Mouse (Mus musculus) 3134 (cell line): Measurements from ENCODE around the gene Kbtbd8.

Source experiments
- DNase-seq: peaks from one replicate; pipeline ENCODE4 v3.0.0-alpha.2; 2011; ENCODE audit warnings: low spot score; ENCODE audit not compliant: insufficient read length; ENCODE audit errors: extremely low read depth

Kbtbd8 gene

DNA sequence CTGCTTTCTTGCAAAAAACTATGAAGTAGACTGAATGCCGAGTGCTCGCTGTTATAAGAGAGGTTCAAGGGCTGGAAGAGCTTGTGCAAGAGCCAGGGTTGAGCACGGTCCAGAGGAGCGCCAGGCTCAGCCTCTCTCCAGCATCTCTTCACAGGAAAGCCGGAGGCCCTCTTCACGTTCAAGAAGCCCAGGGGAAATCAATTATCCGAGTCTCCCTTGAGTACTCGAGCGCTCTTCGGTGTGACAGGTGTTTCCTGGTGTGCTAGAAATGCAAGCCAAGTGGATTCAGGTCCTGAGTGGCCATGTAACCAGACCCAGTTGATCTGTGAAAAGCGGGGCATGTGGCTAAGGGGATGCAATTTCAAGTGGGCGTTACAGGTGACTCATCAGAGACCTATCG, at the start of gene Kbtbd8:
Gene Kbtbd8, plus strand, starts transcription at position 295 of the 400 bp plus-strand sequence.
- DNase-seq, result no peak

DNA sequence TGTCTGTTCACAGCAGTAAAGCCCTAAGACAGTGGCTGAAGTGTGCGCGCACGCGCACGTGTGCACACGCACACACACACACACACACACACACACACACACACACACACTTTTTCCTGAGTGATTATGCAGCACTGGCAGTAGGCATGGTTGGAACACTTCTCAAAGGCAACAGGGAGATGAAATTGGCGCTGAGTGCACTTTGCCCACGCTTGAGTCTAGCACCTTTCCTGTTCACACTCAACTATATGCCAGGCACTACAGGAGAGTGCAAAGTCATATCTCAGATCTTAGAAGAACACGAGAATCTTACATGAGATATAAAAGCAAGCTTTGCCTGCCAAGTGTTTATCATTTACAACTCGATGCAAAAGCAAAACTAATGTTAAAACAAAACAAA, 47.3 kb upstream of the Kbtbd8 start:
- no peak for DNase-seq

- no peak for DNase-seq
Measured at GRCm38 (mm10) chr6:95085276-95085675, 31.8 kb upstream of the Kbtbd8 start.

- DNase-seq, result no peak
Measured at GRCm38 (mm10) chr6:95087154-95087846, 29.7 kb upstream of the Kbtbd8 start.

DNA sequence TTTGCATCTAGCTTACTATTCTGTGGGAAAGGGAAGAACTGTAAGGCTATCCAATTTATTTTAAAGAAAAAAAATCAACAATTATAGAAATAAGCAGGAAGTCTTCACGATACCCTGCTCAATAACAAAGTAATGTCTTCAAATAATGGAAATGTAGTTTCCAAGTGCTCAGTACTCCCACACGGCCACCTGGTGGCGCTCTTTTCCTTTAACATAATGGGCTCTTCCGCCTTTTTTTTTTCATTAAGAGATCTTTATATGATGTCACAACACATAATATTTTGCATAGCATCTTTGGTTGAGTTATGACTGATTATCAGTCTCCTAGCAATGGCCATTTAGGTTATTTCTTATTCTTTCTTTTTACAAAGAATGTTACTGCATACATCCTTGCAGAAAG, 29.0 kb upstream of the Kbtbd8 start:
- no peak for DNase-seq

DNA sequence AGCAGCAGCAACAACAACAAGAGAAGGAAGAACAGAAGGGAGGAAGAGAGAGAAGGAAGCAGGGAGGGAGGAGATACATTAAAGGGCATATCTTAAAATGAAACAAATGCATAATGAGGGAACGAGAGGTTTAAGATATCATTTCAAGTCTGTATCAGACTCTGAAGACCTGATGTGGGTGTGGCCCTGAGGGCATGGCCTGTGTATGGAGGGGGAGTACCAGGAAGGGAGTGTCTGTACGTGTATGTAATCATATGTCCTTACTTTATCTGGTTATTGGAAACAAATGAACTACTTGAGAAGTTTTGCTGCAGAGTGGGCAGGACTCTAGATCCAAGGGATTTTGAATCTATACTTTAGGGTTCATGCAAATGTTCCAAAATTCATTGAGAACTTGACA, 22.3 kb upstream of the Kbtbd8 start:
- DNase-seq, result no peak

DNA sequence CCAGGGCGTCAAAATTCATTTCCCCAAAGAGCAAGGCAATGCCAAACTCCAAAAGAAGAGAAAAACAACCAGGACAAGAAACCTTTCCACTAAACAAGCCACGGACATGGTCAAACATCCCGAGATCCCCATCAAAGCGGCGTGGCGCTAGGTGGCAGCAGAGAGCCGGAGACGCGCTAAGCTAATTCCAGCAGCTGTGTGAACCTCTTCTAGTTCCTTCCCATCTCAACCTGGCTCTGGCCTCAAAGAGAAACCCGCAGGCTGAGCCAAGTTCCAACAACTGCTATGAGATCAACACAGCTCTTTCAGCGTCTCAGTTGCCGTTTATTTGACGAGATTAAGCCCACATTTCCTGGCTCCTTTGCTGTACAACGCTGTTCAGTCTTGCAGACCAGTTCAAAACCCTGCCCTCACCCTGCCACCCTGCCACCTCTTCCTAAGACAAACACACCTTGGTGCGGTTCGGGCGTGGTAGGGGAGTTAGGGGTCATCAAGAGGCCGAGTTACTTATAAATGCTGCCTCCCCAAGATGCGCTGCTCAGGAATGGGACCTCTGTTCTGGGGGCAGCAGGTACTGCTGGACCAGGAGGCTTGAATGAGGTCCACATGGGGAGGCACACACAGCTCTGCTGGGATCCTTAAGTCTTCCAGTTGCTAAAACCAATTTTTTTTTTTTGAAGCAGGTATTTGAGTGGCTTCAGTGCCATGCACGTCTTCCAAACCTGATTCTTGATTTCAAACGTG, 18.5 kb upstream of the Kbtbd8 start:
- peak; percentile 62 for DNase-seq

- no peak for DNase-seq
Measured at GRCm38 (mm10) chr6:95103706-95104105, 13.3 kb upstream of the Kbtbd8 start.

- no peak for DNase-seq
Measured at GRCm38 (mm10) chr6:95108437-95108836, 8.6 kb upstream of the Kbtbd8 start.

DNA sequence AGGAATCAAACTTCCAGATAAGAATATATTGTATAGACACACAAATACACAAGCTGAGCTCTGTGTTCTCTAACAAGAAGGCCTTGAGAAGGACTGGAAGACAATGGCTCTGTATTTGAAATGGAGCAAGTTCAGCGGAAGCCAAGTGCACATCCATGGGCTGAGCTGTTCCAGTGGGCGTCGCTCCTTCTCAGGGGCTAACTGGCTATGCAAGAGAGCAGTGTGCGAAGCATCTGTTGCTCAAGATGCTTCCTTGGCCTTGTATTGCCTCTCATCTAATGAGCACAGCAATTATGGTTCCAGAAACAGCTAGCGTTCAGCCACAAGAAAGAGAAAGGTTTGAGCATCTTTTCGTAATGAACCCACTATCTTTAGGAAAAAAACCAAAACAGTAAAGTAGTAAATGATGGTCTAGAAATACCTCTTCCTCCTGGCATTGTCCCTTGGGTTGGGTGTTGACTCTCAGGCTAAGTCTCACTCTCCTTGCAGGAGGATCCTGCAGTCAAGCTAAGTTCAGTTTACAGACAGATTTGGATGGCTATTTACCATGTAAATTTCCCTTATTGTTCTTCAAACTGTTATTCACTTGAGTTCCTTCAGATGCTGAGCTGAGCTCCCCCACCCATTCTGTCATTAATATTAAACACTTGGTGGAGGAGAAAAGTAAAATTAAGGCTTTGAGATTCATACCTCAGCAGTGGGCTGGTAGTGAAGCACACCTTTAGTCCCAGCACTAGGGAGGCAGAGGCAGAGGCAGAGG, 7.2 kb upstream of the Kbtbd8 start:
- no peak for DNase-seq

DNA sequence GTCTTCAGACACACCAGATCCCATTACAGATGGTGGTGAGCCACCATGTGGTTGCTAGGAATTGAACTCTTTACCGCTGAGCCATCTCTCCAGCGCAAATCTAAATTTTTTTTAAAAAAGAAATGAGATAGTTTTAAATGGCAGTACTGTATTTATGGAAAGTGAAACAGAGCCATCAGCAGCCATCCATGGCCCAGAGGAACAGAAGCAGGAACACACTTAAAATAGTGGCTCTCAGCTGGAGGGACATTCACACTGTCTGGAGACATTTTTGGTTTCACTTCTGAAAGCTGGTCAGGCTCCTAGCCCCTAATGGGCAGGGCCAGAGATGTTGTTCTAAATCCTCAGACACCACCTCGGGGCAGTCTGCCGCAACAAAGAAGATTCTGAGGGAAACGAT, 5.0 kb upstream of the Kbtbd8 start:
- DNase-seq, result no peak

DNA sequence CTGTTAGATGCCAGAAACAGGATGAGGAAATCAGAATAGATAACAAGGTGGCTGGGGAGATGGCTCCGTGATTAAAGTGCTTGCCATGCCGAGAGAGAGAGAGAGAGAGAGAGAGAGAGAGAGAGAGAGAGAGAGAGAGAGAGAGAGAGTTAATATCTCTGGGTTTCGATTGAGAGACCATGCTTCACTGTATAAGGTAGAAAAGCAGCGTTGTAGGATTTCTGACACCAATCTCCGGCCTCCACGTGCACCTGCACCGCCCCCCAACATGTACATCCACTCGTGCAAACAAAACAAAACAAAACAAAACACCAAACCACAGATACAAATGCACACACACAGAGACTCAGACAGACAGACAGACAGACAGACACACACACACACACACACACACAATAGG, 527 bp upstream of the Kbtbd8 start:
- no peak for DNase-seq

- DNase-seq, result peak; percentile 95
Measured at GRCm38 (mm10) chr6:95117614-95118541, 838 bp downstream of the Kbtbd8 start.

- DNase-seq, result no peak
Measured at GRCm38 (mm10) chr6:95119389-95119788, 2.3 kb downstream of the Kbtbd8 start.

DNA sequence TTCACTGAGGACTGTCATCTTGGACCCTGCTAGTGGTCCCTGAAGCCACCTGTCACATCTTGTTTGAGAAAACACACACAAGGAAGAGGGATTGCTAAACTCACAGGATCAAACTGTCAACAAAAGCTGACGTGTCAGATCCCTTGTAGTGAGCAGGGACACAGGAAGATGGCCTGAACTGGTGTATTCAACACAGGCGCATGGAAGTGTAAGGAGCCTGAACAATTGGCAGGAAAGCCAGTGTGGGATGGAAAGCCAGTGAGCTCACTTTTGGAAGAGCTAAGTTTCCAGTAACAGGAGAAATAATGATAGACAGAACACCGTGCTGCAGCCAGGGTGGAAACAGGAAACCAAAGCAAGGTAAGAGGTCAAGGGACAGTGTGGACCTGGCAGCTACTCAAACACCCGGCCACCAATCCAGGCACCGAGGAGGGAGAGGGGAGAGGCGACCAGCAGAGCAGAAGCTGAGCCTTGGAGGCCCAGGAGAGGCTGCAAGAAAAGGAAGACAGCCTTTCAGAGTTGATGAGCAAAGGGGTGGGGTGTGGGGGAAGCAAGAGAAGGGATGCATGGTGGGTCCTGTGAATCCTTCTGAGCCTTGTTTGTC, 33.0 kb downstream of the Kbtbd8 start:
- no peak for DNase-seq

DNA sequence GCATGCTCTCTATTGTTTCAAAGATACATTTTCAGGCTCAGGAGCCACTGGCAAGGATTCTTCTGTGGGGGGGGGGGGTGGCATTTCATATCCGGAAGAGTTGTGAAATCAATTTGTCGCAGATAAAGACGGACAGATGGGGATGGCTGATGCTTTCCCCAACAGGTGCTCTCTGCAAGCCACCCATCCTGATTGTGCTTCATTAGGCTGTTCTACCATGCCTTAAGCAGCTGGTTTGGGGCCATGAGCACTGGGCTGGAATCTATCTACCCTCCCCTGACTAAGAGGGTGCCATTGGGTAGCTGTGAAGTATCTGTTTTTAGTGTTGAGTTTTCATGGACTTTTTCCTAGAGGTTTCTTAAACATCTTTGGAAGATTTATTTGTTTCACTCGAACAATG, 33.8 kb downstream of the Kbtbd8 start:
- DNase-seq, result no peak

DNA sequence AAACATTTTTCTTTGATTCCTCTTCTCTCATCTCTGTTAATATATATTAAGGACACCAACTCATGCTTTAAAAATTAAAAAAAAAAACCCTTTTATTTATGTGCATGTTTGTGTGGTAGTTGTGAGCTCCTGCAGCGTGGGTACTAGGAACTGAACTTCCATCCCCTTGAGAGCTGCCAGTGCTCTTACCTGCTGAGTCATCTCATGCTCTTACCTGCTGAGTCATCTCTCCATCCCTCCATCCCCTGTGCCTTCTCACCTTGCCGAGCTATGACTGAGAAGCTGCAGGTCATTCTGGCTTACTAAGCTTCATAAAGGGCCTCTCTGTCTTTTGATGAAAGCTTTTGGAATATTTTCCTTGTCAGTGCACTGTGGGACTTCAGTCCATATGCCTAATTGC, 34.5 kb downstream of the Kbtbd8 start:
- DNase-seq, result no peak

- no peak for DNase-seq
Measured at GRCm38 (mm10) chr6:95163965-95164364, 46.9 kb downstream of the Kbtbd8 start.

DNA sequence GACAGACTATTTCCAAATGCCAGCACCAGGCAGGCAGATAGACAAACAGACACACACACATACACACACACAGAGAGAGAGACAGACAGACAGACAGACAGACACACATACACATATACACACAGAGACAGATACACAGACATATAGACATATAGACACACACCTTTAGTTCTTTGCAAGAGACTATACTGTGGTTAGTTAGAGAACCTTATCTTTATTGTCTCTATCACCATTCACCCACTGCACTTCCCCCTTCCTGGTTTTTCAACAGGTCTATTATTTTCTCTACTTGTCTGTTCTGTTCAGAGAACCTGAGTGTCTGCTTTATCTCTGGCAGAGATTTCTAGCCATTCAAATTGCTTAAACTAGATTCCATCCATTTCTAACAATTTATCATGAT, 48.6 kb downstream of the Kbtbd8 start:
- no peak for DNase-seq

DNA sequence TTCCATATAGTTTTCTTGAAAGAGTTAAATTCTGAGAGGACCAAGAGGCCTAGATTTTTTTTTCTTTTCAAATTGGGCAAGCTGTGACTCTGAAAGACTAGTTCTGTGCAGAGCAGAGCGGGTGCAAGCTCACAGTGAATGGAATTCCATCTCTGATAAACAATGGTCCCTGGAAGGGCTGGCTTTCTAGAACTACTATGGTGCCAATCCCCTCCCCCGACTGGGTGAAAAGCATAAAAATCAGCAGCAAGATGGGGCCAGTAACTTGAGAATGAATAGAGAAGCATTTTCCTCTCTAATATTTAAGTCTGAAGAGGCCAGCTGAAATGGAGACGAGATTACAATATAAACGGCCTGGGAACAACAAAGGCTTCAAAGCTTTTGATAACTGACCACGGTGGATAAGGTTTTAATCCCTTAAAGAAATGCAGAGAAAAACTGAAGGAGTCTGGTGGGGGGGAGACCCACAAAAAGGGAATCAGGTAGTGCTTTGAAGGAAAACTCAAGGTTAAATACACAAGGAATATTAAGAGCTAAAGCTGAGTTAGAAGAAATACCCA, 50.7 kb downstream of the Kbtbd8 start:
- no peak for DNase-seq
